Mouse (Mus musculus) stomach, adult 2 months (tissue): Measurements from ENCODE around the gene Gm4297. TPM values are rescaled to one million over a fixed set of nuclear protein-coding genes. Genes with fewer than 3 reads are reported as not detected.

Source experiments
- polyA plus RNA-seq: library from polyadenylated mRNA; depleted of rRNA; stranded (reverse); fragments of >200 nt; gene quantifications from 2 replicates; pipeline ENCODE4 v1.2.3, GENCODE M21; 2012; rRNA removed

Gm4297 gene
- not detected in 2 replicates for polyA plus RNA-seq

DNA sequence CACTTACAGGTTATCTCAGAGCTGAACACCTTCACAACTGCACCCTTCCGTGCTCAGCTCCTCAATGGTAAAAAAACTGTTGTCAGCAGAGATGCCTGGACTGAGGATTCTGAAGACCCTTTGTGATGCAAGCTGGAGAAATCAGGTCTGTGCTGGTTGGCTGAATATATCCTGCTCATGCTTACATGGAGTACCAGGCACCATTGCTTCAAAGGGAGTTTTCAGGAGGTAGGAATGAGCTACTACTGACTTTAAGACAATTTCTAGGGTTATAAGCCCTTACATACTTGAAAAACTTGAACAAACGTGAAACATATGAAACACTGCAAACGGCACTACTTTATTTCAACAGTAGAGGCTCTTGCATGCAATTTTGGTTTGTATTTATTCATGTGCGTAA is at the start of gene Gm4297:
Gene Gm4297 (minus strand): TSS at position 101 of the 400 bp plus-strand sequence.

Other genes starting within 250 kb of the Gm4297 start
- not detected in 2 replicates for gene Gm5934, start 74.1 kb downstream of the Gm4297 start, polyA plus RNA-seq
- not detected in 2 replicates for gene Gm5935, start 200.3 kb upstream of the Gm4297 start, polyA plus RNA-seq